Mouse (Mus musculus) forebrain, postnatal 0 days (tissue): Measurements from ENCODE around the gene Krt8. TPM values are rescaled to one million over a fixed set of nuclear protein-coding genes. Genes with fewer than 3 reads are reported as not detected.

Experiments
- ATAC-seq: fragments of 200-750 bp; cut with Nextera tagmentation; 2 replicates; pipeline ENCODE4 v1.8.0; 2017; ENCODE audit warnings: mild to moderate bottlenecking, moderate library complexity
- DNase-seq: peaks from one replicate; pipeline ENCODE4 v3.0.0-alpha.2; 2015
- H3K27ac ChIP-seq: fragments of 300-500 bp; sonication (generic); 2 replicates; pipeline ENCODE4 v1.5.1; 2014; ENCODE audit warnings: low read depth, mild to moderate bottlenecking, antibody characterized with exemption, low read length, moderate library complexity, mixed read lengths
- H3K27me3 ChIP-seq: fragments of 300-500 bp; sonication (generic); 2 replicates; pipeline ENCODE4 v1.6.1; 2014; ENCODE audit warnings: mild to moderate bottlenecking, low read length, mixed read lengths; ENCODE audit not compliant: insufficient read depth
- H3K36me3 ChIP-seq: fragments of 300-500 bp; sonication (generic); 2 replicates; pipeline ENCODE4 v1.6.1; 2014; ENCODE audit warnings: mild to moderate bottlenecking, moderate library complexity; ENCODE audit not compliant: insufficient read depth
- H3K4me1 ChIP-seq: fragments of 300-500 bp; sonication (generic); 2 replicates; pipeline ENCODE4 v1.6.1; 2014; ENCODE audit warnings: antibody characterized with exemption; ENCODE audit not compliant: insufficient read depth
- H3K4me2 ChIP-seq: fragments of 300-500 bp; sonication (generic); 2 replicates; pipeline ENCODE4 v1.6.1; 2014; ENCODE audit warnings: low read depth, mild to moderate bottlenecking, moderate library complexity
- H3K4me3 ChIP-seq: fragments of 300-500 bp; sonication (generic); 2 replicates; pipeline ENCODE4 v1.5.1; 2014; ENCODE audit warnings: low read depth, low read length, mixed read lengths
- H3K9ac ChIP-seq: fragments of 300-500 bp; sonication (generic); 2 replicates; pipeline ENCODE4 v1.6.1; 2014; ENCODE audit warnings: mild to moderate bottlenecking
- H3K9me3 ChIP-seq: fragments of 300-500 bp; sonication (generic); 2 replicates; pipeline ENCODE4 v1.6.1; 2016; ENCODE audit warnings: low read length
- CTCF ChIP-seq: sonication (generic); IDR thresholded peaks from 2 replicates; pipeline ENCODE4 v1.5.1; 2016; ENCODE audit warnings: antibody characterized with exemption, control low read depth, low read depth
- WGBS: fragments of 180-500 bp; shearing (Covaris S2); extraction: QIAGEN DNeasy Blood & Tissue Kit; methylation state at CpG from one replicate; pipeline ENCODE4 v1.1.7; 2014; 5-methylcytosine and 5-hydroxymethylcytosine counted together
- polyA plus RNA-seq: library from polyadenylated mRNA; unstranded; fragments of >200 nt; fragmentation: Nextera tagmentation; extraction: Ambion mirVana; gene quantifications from 2 replicates; pipeline ENCODE4 v1.2.1, GENCODE M21; 2015
- total RNA-seq: library from RNA; depleted of rRNA; stranded (reverse); fragments of >200 nt; gene quantifications from 2 replicates; pipeline ENCODE4 v1.2.3, GENCODE M21; 2014; rRNA removed

Krt8 gene
- 1.5 and 2.2 TPM in 2 replicates for total RNA-seq
- 3.1 and 3.9 TPM in 2 replicates for polyA plus RNA-seq

- DNase-seq (no peak), ATAC-seq (no peak)
- Histone ChIP-seq H3K27ac (no peak within 1 kb of the TSS), H3K27me3 (peaks cover 26% of the 10 kb centered on the region), H3K9me3 (no peaks in the 10 kb centered on the region), H3K4me3 (0 out of 2 replicates have a peak within 1 kb of the TSS, but pooled peaks have one; percentile 19), H3K36me3 (no peaks in the 10 kb centered on the region), H3K4me2 (no peak within 1 kb of the TSS), H3K9ac (no peak within 1 kb of the TSS), H3K4me1 (no peaks in the 10 kb centered on the region)
- 26% methylated on average over 10 of the region's 11 CpGs for WGBS
- TF ChIP-seq CTCF = no peak
Observed at GRCm38 (mm10) chr15:102004189-102004588, at the start of gene Krt8. Gene Krt8 (minus strand): TSS chr15:102004482.

GRCm38 (mm10) chr15:102051920-102052683 lies 47.8 kb upstream of the Krt8 start:
- DNase-seq = peak; percentile 80
- Histone ChIP-seq H3K4me2 (peak overlapping the region; percentile 71), H3K4me1 (no peaks in the 10 kb centered on the region), H3K4me3 (peak overlapping the region; percentile 47), H3K9me3 (no peaks in the 10 kb centered on the region), H3K27me3 (no peaks in the 10 kb centered on the region), H3K27ac (0 out of 2 replicates have a peak overlapping the region, but pooled peaks have one; percentile 6), H3K36me3 (no peaks in the 10 kb centered on the region), H3K9ac (peak overlapping the region; percentile 46)
- under 1% methylated on average over 27 of the region's 33 CpGs for WGBS
- TF ChIP-seq CTCF = peak; percentile 41; the same call in 1 of the 2 replicates
- peak; percentile 92 for ATAC-seq

GRCm38 (mm10) chr15:102049871-102050270 lies 45.6 kb upstream of the Krt8 start:
- no peak for TF ChIP-seq CTCF
- ATAC-seq (no peak), DNase-seq (no peak)
- H3K27ac ChIP-seq = no peak overlapping the region
- no peaks in the 10 kb centered on the region for H3K36me3 ChIP-seq
- H3K4me1 ChIP-seq = no peaks in the 10 kb centered on the region
- no peaks in the 10 kb centered on the region for H3K9me3 ChIP-seq
- no peaks in the 10 kb centered on the region for H3K27me3 ChIP-seq
- H3K4me2 ChIP-seq = no peak overlapping the region
- H3K9ac ChIP-seq = no peak overlapping the region
- H3K4me3 ChIP-seq = no peak overlapping the region

GRCm38 (mm10) chr15:102048006-102048405 lies 43.7 kb upstream of the Krt8 start:
- H3K27ac ChIP-seq = no peak overlapping the region
- DNase-seq (no peak), ATAC-seq (no peak)
- no peak for TF ChIP-seq CTCF
- no peaks in the 10 kb centered on the region for H3K4me1 ChIP-seq
- H3K36me3 ChIP-seq = no peaks in the 10 kb centered on the region
- H3K4me3 ChIP-seq = no peak overlapping the region
- 86% methylated on average over 6 of the region's 6 CpGs for WGBS
- H3K9ac ChIP-seq = no peak overlapping the region
- no peaks in the 10 kb centered on the region for H3K9me3 ChIP-seq
- no peaks in the 10 kb centered on the region for H3K27me3 ChIP-seq
- H3K4me2 ChIP-seq = no peak overlapping the region

- Histone ChIP-seq H3K9me3 (no peaks in the 10 kb centered on the region), H3K4me2 (no peak overlapping the region), H3K9ac (no peak overlapping the region), H3K27ac (no peak overlapping the region), H3K4me1 (no peaks in the 10 kb centered on the region), H3K36me3 (no peaks in the 10 kb centered on the region), H3K4me3 (no peak overlapping the region), H3K27me3 (no peaks in the 10 kb centered on the region)
- no peak for TF ChIP-seq CTCF
- WGBS = 93% methylated on average over 10 of the region's 10 CpGs
- ATAC-seq (no peak), DNase-seq (no peak)
Observed at GRCm38 (mm10) chr15:102045691-102046090, 41.4 kb upstream of the Krt8 start.

GRCm38 (mm10) chr15:102044745-102045144 lies 40.5 kb upstream of the Krt8 start:
- no peak overlapping the region for H3K9ac ChIP-seq
- H3K4me3 ChIP-seq = no peak overlapping the region
- H3K36me3 ChIP-seq = no peaks in the 10 kb centered on the region
- H3K4me1 ChIP-seq = no peaks in the 10 kb centered on the region
- no peak overlapping the region for H3K27ac ChIP-seq
- TF ChIP-seq CTCF = no peak
- ATAC-seq (no peak), DNase-seq (no peak)
- H3K27me3 ChIP-seq = no peaks in the 10 kb centered on the region
- no peak overlapping the region for H3K4me2 ChIP-seq
- no peaks in the 10 kb centered on the region for H3K9me3 ChIP-seq
- 83% methylated on average over 3 of the region's 3 CpGs for WGBS

- 74% methylated on average over 7 of the region's 7 CpGs for WGBS
- no peaks in the 10 kb centered on the region for H3K36me3 ChIP-seq
- no peak overlapping the region for H3K4me2 ChIP-seq
- no peaks in the 10 kb centered on the region for H3K27me3 ChIP-seq
- no peaks in the 10 kb centered on the region for H3K9me3 ChIP-seq
- DNase-seq (no peak), ATAC-seq (no peak)
- no peak for TF ChIP-seq CTCF
- no peak overlapping the region for H3K9ac ChIP-seq
- no peaks in the 10 kb centered on the region for H3K4me1 ChIP-seq
- H3K4me3 ChIP-seq = no peak overlapping the region
- no peak overlapping the region for H3K27ac ChIP-seq
Observed at GRCm38 (mm10) chr15:102041951-102042350, 37.7 kb upstream of the Krt8 start.
